Mouse (Mus musculus): ENCODE measurements around the gene Olfr713. TPM values are rescaled to one million over a fixed set of nuclear protein-coding genes. Genes with fewer than 3 reads are reported as not detected.

Gene Olfr713
- not detected in 2 replicates for polyA plus RNA-seq (2012; rRNA removed)

DNA sequence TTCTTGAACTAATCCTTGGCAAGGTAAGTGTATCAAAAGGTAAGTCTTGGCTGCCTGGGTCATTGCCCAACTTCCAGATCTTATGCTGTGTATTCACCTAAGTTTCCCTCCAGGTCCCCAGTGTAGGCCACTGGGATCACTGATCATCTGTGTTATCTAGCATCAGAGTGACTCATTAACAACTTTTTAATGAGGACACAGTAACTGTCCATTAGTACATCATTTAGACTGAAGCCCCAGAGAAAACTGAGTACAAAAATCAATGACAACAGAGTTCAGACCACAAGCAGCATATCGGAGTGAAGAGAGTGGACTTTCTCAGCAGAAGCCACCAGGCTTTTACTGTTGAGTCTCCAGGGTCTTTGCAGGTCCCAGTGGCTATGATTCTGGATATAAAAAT lies at the start of gene Olfr713:
Gene Olfr713, plus strand, starts transcription at position 301 of the 400 bp plus-strand sequence.
- TF ChIP-seq CTCF (IDR thresholded peaks at IDR 0.05; ENCODE audit: extremely low read depth, insufficient read length, insufficient replicate concordance, low read depth, low read length) (no peak), POLR2A (IDR thresholded peaks at IDR 0.05; ENCODE audit: low read depth, low read length) (no peak)
- H3K4me3 ChIP-seq (ENCODE audit: low read depth, low read length), result no peak within 1 kb of the TSS
- no peaks in the 10 kb centered on the region for H3K36me3 ChIP-seq (ENCODE audit: control insufficient read depth, insufficient read depth, low read length)
- no peaks in the 10 kb centered on the region for H3K27me3 ChIP-seq (ENCODE audit: control insufficient read depth, insufficient read depth, low read length)
- no peak within 1 kb of the TSS for H3K27ac ChIP-seq (ENCODE audit: insufficient read depth, low read depth, low read length)
- WGBS, result 74% methylated on average over 1 of the region's 1 CpGs
- H3K4me1 ChIP-seq (ENCODE audit: control insufficient read depth, insufficient read depth, insufficient read length, low read length), result no peaks in the 10 kb centered on the region

DNA sequence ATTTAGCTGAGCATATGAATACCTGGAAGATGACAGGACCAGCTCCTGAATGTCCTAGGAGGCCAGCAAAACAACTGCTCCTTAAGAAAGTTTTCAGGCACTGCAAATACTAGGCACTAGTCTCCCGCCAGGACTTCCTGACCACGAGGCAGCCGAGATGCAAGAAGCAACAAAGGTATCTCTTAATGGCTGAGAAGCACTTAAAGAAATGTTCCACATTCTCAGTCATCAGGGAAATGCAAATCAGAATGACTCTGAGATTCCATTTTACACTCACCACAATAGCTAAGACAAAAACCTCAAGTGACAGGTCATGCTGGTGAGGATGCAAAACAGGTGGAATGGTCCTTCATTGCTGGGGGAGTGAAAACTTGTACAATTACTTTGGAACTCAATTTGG lies 45.7 kb upstream of the Olfr713 start:
- no peak overlapping the region for H3K4me3 ChIP-seq (ENCODE audit: low read depth, low read length)
- no peak for TF ChIP-seq POLR2A (IDR thresholded peaks at IDR 0.05; ENCODE audit: low read depth, low read length)
- TF ChIP-seq CTCF (IDR thresholded peaks at IDR 0.05; ENCODE audit: extremely low read depth, insufficient read length, insufficient replicate concordance, low read depth, low read length), result no peak
- 88% methylated on average over 3 of the region's 3 CpGs for WGBS
- H3K4me1 ChIP-seq (ENCODE audit: control insufficient read depth, insufficient read depth, insufficient read length, low read length), result no peaks in the 10 kb centered on the region
- H3K27ac ChIP-seq (ENCODE audit: insufficient read depth, low read depth, low read length), result no peak overlapping the region
- no peaks in the 10 kb centered on the region for H3K27me3 ChIP-seq (ENCODE audit: control insufficient read depth, insufficient read depth, low read length)
- no peaks in the 10 kb centered on the region for H3K36me3 ChIP-seq (ENCODE audit: control insufficient read depth, insufficient read depth, low read length)

DNA sequence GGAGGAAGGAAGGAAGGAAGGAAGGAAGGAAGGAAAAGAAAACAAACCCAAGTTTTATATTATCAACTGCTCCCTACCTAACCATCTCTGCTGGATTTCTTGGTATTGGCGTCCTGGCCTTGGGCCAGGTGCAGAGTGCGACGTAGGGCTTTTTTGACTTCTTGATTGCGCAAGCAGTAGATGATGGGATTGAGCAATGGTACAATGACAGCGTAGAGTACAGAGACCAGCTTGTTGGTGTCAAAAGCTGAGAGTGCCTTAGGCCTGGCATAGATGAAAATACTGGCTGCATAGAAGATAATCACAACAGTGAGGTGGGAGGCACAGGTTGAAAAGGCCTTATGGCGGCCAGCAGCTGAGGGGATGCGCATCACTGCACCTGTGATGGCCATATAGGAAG lies 30.2 kb upstream of the Olfr713 start:
- Histone ChIP-seq H3K4me3 (ENCODE audit: low read depth, low read length) (no peak overlapping the region), H3K4me1 (ENCODE audit: control insufficient read depth, insufficient read depth, insufficient read length, low read length) (peaks cover 5% of the 10 kb centered on the region; the same call in 1 of the 2 replicates), H3K27me3 (ENCODE audit: control insufficient read depth, insufficient read depth, low read length) (no peaks in the 10 kb centered on the region), H3K36me3 (ENCODE audit: control insufficient read depth, insufficient read depth, low read length) (no peaks in the 10 kb centered on the region), H3K27ac (ENCODE audit: insufficient read depth, low read depth, low read length) (no peak overlapping the region)
- no peak for TF ChIP-seq CTCF (IDR thresholded peaks at IDR 0.05; ENCODE audit: extremely low read depth, insufficient read length, insufficient replicate concordance, low read depth, low read length)
- TF ChIP-seq POLR2A (IDR thresholded peaks at IDR 0.05; ENCODE audit: low read depth, low read length), result no peak
- 67% methylated on average over 7 of the region's 7 CpGs for WGBS

DNA sequence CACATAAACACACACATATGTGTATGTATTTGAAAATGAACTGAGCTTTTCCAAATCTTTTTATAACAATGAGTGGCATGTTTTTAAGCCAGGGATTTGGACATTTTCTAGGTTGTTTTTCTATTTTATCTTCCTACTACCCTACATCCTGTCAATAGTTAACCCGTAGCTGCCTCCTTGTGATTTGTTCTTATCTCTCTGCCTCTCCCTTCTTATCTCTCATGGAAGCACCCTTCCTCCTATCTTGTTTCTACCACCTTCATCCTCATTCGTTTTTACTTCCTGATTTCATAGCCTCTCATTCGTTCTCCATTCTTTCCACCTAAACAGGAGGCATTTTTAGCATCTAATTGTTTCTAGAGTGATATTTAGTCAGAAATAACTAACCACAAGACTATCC lies 26.8 kb upstream of the Olfr713 start:
- Histone ChIP-seq H3K27ac (ENCODE audit: insufficient read depth, low read depth, low read length) (no peak overlapping the region), H3K4me3 (ENCODE audit: low read depth, low read length) (no peak overlapping the region), H3K27me3 (ENCODE audit: control insufficient read depth, insufficient read depth, low read length) (no peaks in the 10 kb centered on the region), H3K4me1 (ENCODE audit: control insufficient read depth, insufficient read depth, insufficient read length, low read length) (peaks cover 5% of the 10 kb centered on the region; the same call in 1 of the 2 replicates), H3K36me3 (ENCODE audit: control insufficient read depth, insufficient read depth, low read length) (no peaks in the 10 kb centered on the region)
- 9% methylated on average over 3 of the region's 3 CpGs for WGBS
- TF ChIP-seq CTCF (IDR thresholded peaks at IDR 0.05; ENCODE audit: extremely low read depth, insufficient read length, insufficient replicate concordance, low read depth, low read length), result no peak

DNA sequence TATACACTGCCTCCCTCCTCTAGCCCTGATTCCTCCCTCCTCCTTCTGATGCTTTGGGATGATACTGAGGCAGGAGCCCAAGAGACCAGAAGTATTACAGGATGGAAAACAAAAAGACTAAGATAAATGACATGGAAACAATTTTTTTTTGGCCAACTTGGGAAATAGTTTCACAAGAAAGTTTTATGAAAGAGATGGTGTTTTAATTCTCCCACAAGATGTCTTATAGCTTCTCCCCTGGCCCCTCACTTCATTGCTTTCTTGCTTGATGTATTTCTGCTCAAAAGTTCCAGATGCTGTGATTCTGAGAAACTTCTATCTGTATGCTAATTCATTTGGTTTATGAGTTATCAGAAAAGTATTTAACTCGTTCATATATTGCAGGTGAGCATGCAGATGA lies 25.0 kb upstream of the Olfr713 start, which contains the start of gene Olfr2:
Gene Olfr2, minus strand, starts transcription at position 101 of the 400 bp plus-strand sequence.
- 57% methylated on average over 1 of the region's 1 CpGs for WGBS
- peaks cover 3% of the 10 kb centered on the region; the same call in 1 of the 2 replicates for H3K4me1 ChIP-seq (ENCODE audit: control insufficient read depth, insufficient read depth, insufficient read length, low read length)
- no peak for TF ChIP-seq POLR2A (IDR thresholded peaks at IDR 0.05; ENCODE audit: low read depth, low read length)
- TF ChIP-seq CTCF (IDR thresholded peaks at IDR 0.05; ENCODE audit: extremely low read depth, insufficient read length, insufficient replicate concordance, low read depth, low read length), result no peak
- H3K36me3 ChIP-seq (ENCODE audit: control insufficient read depth, insufficient read depth, low read length), result no peaks in the 10 kb centered on the region
- no peak within 1 kb of the TSS for H3K27ac ChIP-seq (ENCODE audit: insufficient read depth, low read depth, low read length)
- H3K4me3 ChIP-seq (ENCODE audit: low read depth, low read length), result no peak within 1 kb of the TSS
- H3K27me3 ChIP-seq (ENCODE audit: control insufficient read depth, insufficient read depth, low read length), result no peaks in the 10 kb centered on the region

DNA sequence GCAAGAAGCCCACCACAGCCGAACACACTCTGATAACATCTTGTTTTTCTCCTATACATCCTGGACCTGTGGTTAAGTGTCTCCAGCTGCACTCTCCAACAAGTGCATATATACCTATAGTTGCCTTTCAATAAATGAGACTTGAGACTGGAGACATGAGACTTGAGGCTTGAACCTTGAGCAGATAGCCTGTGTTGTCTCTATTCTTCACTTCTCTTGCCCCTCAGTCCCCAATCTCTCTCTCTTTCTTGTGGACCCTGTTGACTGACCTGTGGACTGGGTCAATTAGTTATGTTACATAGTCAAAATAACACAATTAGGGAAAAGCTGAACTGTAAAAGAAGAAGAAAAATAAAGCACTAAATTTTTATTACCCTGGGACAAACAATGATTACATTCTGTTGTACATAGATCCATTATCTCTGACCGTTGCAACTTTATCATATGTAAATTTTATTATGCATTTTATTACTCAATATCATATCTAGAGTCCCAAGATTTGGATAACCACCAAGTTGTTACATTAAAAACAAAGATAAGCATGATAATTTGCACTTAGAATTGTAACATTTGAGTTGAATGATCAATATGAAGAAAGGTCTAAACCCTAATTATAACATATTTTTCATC lies 9.1 kb downstream of the Olfr713 start:
- 19% methylated on average over 2 of the region's 2 CpGs for WGBS

DNA sequence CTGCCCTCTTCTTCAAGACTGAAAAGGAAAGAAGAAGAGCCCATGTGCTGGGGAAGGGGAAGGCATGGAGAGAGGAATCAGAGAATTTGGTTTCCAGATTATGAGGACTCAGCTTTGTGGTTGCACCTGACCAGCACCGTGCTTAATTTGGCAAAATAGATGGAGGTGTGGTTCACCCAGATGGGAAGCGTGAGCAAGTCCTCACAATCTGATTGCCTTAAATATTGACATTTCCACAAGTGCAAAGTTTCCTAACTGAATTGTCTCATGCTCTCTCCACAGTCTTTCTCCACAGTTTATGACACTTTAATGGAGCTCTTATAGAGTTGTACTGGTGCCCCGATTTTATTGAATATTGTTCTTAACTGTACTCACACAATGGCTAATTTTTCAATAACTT lies 12.2 kb downstream of the Olfr713 start:
- Histone ChIP-seq H3K27ac (ENCODE audit: insufficient read depth, low read depth, low read length) (peak overlapping the region; percentile 39; the same call in 1 of the 2 replicates), H3K27me3 (ENCODE audit: control insufficient read depth, insufficient read depth, low read length) (no peaks in the 10 kb centered on the region), H3K36me3 (ENCODE audit: control insufficient read depth, insufficient read depth, low read length) (no peaks in the 10 kb centered on the region), H3K4me3 (ENCODE audit: low read depth, low read length) (no peak overlapping the region), H3K4me1 (ENCODE audit: control insufficient read depth, insufficient read depth, insufficient read length, low read length) (peaks cover 5% of the 10 kb centered on the region; the same call in 1 of the 2 replicates)
- WGBS, result 24% methylated on average over 3 of the region's 3 CpGs
- TF ChIP-seq CTCF (IDR thresholded peaks at IDR 0.05; ENCODE audit: extremely low read depth, insufficient read length, insufficient replicate concordance, low read depth, low read length), result no peak
- no peak for TF ChIP-seq POLR2A (IDR thresholded peaks at IDR 0.05; ENCODE audit: low read depth, low read length)

More for the DNA sequence above, 9.1 kb downstream of the Olfr713 start:
- Histone ChIP-seq H3K36me3 (ENCODE audit: control insufficient read depth, insufficient read depth, low read length) (no peaks in the 10 kb centered on the region), H3K4me1 (ENCODE audit: control insufficient read depth, insufficient read depth, insufficient read length, low read length) (peaks cover 5% of the 10 kb centered on the region; the same call in 1 of the 2 replicates), H3K27ac (ENCODE audit: insufficient read depth, low read depth, low read length) (0 out of 2 replicates have a peak overlapping the region, but pooled peaks have one; percentile 26), H3K4me3 (ENCODE audit: low read depth, low read length) (no peak overlapping the region), H3K27me3 (ENCODE audit: control insufficient read depth, insufficient read depth, low read length) (no peaks in the 10 kb centered on the region)
- TF ChIP-seq CTCF (IDR thresholded peaks at IDR 0.05; ENCODE audit: extremely low read depth, insufficient read length, insufficient replicate concordance, low read depth, low read length), result no peak

Measured in small intestine, adult 2 months (tissue).